Mouse (Mus musculus): ENCODE measurements around the gene Baz2a. TPM values are rescaled to one million over a fixed set of nuclear protein-coding genes. Genes with fewer than 3 reads are reported as not detected.

Gene Baz2a
- total RNA-seq, 1 experiment from 2014 or later = 75.0 TPM

GRCm38 (mm10) chr10:128096693-128097586, 5.6 kb downstream of the Baz2a start:
- ATAC-seq (ENCODE audit: extremely low read depth, insufficient number of reproducible peaks, low FRiP score, poor library complexity, severe bottlenecking) = peak; percentile 53

- no peak for ATAC-seq (ENCODE audit: extremely low read depth, insufficient number of reproducible peaks, low FRiP score, poor library complexity, severe bottlenecking)
Observed at GRCm38 (mm10) chr10:128097587-128097971, 6.2 kb downstream of the Baz2a start.

DNA sequence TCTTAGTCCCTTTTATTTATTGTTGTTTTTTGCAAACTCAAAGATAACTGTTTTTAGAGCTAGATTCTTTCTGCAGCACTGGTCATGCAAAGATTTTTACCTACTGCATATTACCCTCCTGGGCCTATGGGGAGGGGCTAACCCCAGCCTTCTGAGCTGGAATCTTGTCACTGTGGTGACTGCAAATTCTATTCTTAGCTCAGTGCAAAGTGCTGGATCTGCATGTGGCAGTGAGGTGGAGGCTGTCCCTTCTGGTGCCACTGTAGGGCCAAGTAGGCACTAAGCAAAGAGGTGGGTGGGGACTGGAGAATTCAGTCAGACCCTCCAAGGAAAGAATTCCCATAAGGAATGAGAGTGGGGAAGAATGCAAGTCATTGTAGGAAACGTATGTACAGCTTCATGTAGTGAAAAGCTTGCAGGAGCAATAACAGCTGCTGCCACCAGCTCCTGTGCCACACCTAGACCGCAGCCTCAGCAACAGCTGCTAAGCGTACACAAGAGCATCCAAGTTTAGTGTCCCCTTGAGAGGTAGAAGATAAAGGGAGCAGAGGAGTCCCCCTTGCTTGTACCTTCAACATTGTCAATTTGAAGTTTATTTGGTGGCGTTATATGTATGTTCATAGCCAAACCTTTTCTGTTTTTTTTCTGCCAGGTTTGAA, 18.9 kb downstream of the Baz2a start:
- ATAC-seq (ENCODE audit: extremely low read depth, insufficient number of reproducible peaks, low FRiP score, poor library complexity, severe bottlenecking) = no peak

GRCm38 (mm10) chr10:128111227-128111626, 19.9 kb downstream of the Baz2a start:
- no peak for ATAC-seq (ENCODE audit: extremely low read depth, insufficient number of reproducible peaks, low FRiP score, poor library complexity, severe bottlenecking)

DNA sequence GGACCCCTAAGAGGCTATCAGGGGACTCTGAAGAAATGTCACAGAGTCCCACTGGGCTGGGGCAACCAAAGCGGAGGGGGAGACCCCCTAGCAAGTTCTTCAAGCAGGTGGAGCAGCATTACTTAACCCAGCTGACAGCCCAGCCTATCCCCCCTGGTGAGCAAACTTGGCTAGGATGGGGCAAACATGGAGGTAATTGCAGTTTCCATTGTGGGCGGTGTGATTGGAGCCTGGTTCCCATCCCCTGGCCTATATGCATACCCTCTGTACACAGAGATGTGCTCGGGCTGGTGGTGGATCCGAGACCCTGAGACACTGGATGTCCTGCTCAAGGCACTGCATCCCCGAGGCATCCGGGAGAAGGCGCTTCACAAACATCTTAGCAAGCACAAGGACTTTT, 32.5 kb downstream of the Baz2a start:
- ATAC-seq (ENCODE audit: extremely low read depth, insufficient number of reproducible peaks, low FRiP score, poor library complexity, severe bottlenecking) = no peak

- ATAC-seq (ENCODE audit: extremely low read depth, insufficient number of reproducible peaks, low FRiP score, poor library complexity, severe bottlenecking) = no peak
Observed at GRCm38 (mm10) chr10:128124831-128125230, 33.5 kb downstream of the Baz2a start.

GRCm38 (mm10) chr10:128125951-128126350, 34.6 kb downstream of the Baz2a start:
- ATAC-seq (ENCODE audit: extremely low read depth, insufficient number of reproducible peaks, low FRiP score, poor library complexity, severe bottlenecking) = no peak

DNA sequence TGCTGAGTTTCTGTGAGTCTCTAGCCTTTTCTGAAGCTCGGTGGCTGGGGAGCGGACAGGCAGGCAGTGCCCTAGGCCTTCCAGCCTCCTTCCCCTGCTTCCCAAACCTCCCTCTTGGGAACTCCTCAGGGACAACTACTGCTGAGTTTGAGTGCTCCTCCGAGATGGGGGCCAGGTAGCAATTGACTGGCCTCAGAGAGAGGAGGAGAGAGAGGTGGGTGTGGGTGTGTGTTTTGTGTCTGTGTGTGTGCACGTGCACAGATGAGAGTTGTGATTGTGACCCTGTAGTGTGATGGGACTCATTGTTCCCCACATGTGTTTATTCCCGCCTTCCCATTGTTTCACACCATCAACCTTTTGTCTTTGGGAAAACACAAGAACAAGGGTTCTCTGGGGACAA, 36.1 kb downstream of the Baz2a start:
- ATAC-seq (ENCODE audit: extremely low read depth, insufficient number of reproducible peaks, low FRiP score, poor library complexity, severe bottlenecking) = no peak

- no peak for ATAC-seq (ENCODE audit: extremely low read depth, insufficient number of reproducible peaks, low FRiP score, poor library complexity, severe bottlenecking)
Observed at GRCm38 (mm10) chr10:128128143-128128542, 36.8 kb downstream of the Baz2a start.

DNA sequence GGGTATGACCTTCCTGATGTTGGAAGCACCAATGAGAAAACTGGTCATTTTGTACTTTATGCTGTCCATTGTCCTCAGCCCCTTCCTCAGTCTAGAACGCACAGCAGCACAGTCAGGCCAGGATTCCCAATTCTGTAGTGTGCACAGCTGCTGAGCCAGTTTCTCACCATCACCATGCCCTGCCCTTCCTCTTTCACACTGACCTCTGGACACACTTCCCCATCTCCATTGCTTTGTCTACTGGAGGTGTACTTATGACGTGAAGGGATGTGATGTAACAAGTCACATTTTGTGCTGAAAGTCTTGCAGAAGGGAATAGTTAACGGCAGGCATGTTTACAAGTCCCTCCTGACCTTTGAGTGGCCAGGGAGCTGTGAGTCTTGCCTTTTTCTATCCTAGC, 39.9 kb downstream of the Baz2a start:
- peak; percentile 85 for ATAC-seq (ENCODE audit: extremely low read depth, insufficient number of reproducible peaks, low FRiP score, poor library complexity, severe bottlenecking)

DNA sequence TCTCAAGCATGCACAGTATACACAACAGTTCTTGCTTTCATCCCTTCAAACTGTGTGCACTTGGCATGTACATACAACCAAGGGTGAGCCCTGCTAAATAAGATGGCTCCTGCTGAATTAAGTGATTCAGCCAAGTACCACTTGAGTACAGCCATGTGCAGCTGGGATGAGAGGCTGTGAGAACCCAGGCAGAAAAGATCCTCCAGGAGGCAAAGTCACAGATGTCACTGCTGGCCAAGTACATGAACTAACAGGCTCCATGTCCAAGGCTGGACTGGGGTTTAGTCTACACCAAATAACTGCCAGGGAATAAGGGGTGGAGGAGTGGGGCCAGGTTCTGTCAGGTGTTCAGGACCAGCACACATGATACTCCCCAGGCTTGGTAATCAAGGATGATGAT, 40.4 kb downstream of the Baz2a start:
- no peak for ATAC-seq (ENCODE audit: extremely low read depth, insufficient number of reproducible peaks, low FRiP score, poor library complexity, severe bottlenecking)

DNA sequence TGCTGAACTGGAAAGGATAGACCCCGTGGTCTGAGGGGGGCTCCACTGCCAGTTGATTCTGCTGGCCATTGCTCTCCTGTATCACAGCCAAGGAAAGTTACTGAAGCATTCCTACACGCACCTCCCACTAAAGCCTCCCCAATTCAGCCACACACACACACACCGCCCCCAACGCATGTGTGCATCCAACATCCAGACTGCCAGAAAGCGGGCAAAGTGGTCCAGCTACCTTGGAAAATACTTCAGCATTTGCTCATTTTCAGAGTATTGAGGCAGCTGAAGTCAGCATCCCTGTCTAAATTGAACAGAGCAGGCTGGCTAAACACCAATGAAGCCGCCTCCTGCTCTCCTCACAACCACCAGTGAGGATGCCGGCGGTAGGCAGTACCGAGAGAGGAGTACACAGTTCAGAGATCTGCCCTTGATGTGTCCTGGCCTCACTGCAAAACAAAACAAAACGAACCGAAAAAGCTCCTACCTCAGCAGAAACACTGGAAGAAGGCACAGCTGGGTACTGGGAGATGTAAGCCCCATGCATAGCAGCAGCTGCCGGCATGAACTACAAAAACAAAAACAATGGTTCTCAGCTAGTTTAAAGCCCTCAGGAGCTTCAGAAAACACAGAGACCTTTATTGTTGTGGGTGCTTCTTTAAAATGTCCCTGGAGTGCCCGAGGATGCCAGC, 42.4 kb downstream of the Baz2a start:
- ATAC-seq (ENCODE audit: extremely low read depth, insufficient number of reproducible peaks, low FRiP score, poor library complexity, severe bottlenecking) = no peak

DNA sequence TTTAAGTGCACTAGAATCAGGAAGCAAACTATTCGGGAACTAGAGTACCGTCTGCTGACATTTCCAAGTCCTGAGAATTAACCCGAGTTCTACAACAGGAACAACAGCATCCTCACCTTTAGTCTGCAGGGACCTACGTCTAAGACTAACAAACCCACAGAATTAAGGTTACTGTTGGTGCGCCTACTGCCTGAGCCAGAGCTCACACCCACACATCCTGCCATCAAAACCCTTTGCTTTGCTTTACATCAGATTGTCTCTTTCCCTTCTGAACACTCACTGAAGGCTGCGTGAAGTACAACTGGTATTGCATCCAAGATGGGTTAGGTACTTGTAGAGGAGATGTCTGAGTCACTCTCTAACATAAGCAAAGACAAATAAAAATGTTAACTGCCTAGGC, 44.0 kb downstream of the Baz2a start:
- ATAC-seq (ENCODE audit: extremely low read depth, insufficient number of reproducible peaks, low FRiP score, poor library complexity, severe bottlenecking) = no peak

GRCm38 (mm10) chr10:128140236-128140952, 49.0 kb downstream of the Baz2a start:
- ATAC-seq (ENCODE audit: extremely low read depth, insufficient number of reproducible peaks, low FRiP score, poor library complexity, severe bottlenecking) = peak; percentile 71

DNA sequence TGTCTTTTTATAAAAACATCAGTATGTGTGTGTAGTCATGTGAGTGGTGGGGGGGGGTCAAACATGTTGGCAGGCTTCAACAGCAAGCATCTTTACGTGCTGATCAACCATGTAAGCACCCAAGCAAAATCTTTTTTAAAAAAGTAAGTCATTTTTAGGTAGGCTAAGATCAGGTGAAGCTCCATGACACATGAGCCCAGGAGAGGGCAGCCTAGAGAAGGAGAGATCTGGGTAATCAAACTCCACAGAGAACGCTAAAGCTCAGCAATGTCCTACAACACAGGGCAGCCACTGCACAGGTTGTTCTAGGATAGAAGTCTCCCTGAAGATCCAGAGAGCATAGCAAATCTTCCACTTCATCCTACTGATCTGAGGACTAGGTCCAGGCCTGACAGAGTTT, 50.8 kb downstream of the Baz2a start:
- no peak for ATAC-seq (ENCODE audit: extremely low read depth, insufficient number of reproducible peaks, low FRiP score, poor library complexity, severe bottlenecking)

- ATAC-seq (ENCODE audit: extremely low read depth, insufficient number of reproducible peaks, low FRiP score, poor library complexity, severe bottlenecking) = no peak
Observed at GRCm38 (mm10) chr10:128143659-128144058, 52.3 kb downstream of the Baz2a start.

GRCm38 (mm10) chr10:128144961-128145360, 53.6 kb downstream of the Baz2a start:
- ATAC-seq (ENCODE audit: extremely low read depth, insufficient number of reproducible peaks, low FRiP score, poor library complexity, severe bottlenecking) = no peak

GRCm38 (mm10) chr10:128148789-128149365, 57.5 kb downstream of the Baz2a start:
- ATAC-seq (ENCODE audit: extremely low read depth, insufficient number of reproducible peaks, low FRiP score, poor library complexity, severe bottlenecking) = no peak

- ATAC-seq (ENCODE audit: extremely low read depth, insufficient number of reproducible peaks, low FRiP score, poor library complexity, severe bottlenecking) = no peak
Observed at GRCm38 (mm10) chr10:128149592-128149991, 58.2 kb downstream of the Baz2a start.

Data from neutrophil, adult 5-6 weeks (primary cell).